Mouse (Mus musculus) natural killer cell, adult 2 months (primary cell): ENCODE data around the gene Arsb.

Source experiments
- DNase-seq, 2 experiments: peaks; one replicate each; pipeline ENCODE4 v3.0.0; 2022; ENCODE audit warnings: low spot score in 2 of 2

The Arsb gene

DNA sequence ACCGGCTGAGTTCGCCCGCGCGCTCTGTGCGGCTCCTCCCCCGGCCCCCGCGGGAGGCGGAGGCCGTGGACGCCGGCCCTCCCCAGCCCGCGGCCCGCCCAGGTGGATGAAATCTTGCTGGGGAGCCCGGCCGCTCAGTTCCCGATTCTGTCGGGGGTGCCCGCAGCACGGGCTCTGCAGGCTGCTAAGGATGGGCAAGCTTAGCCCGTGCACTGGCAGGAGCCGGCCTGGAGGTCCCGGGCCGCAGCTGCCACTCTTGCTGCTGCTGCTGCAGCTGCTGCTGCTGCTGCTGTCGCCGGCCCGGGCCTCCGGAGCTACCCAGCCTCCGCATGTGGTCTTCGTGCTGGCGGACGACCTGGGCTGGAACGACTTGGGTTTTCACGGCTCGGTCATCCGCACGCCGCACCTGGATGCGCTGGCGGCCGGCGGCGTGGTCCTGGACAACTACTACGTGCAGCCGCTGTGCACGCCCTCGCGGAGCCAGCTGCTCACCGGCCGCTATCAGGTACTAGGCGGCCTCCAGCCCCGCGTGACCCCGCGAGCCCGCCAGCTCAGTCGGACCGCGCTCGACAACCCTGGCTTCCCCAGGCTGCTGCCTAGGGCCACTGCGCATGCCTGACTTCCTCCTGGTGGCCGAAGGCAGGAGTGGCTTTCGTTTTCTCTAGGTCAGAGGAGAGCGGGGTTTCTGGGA lies at the start of gene Arsb:
Arsb (plus strand) TSS at position 43 of the 691 bp plus-strand sequence.
- DNase-seq, result peak; percentile 84

- no peak for DNase-seq
Measured at GRCm38 (mm10) chr13:93721916-93722315, 49.5 kb upstream of the Arsb start.

DNA sequence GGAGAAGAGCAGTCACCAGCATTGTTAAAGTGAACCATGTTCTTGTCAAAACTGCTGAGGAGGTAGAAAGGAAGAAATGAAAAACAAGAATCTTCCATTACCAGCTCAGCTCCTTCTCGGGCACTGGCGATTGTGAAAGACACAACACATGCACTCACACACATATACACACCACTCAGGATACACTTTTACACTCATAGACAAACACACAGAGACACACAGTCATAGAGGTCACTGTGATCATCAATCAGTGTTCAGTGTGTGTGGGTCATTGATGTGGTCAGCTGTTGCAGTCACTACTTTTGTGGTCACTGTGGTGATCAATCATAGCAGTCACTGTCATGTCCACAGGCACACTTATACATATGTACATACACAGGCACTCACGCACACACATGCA lies 48.0 kb upstream of the Arsb start:
- no peak for DNase-seq

- DNase-seq, result no peak
Measured at GRCm38 (mm10) chr13:93724206-93724605, 47.2 kb upstream of the Arsb start.

GRCm38 (mm10) chr13:93735131-93735636 lies 36.2 kb upstream of the Arsb start:
- no peak for DNase-seq

DNA sequence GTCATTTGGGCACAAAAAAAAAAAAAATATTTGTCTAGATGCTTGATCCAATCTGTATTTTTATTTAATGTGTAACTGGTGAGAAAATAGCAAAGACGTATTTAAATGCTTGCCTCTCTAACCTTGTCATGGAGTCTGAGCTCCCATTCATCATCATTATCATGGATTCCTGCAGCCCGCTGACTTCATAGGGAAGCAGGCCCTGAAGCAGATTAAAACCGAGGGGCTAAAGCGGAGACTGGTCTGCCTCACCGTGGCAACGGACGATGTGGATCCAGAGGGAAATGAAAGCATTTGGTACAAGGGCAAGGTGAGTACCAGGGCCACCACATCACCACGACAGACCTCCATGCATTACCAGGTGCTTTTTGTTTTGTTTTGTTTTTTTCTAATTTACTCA lies 27.3 kb upstream of the Arsb start:
- no peak for DNase-seq

DNA sequence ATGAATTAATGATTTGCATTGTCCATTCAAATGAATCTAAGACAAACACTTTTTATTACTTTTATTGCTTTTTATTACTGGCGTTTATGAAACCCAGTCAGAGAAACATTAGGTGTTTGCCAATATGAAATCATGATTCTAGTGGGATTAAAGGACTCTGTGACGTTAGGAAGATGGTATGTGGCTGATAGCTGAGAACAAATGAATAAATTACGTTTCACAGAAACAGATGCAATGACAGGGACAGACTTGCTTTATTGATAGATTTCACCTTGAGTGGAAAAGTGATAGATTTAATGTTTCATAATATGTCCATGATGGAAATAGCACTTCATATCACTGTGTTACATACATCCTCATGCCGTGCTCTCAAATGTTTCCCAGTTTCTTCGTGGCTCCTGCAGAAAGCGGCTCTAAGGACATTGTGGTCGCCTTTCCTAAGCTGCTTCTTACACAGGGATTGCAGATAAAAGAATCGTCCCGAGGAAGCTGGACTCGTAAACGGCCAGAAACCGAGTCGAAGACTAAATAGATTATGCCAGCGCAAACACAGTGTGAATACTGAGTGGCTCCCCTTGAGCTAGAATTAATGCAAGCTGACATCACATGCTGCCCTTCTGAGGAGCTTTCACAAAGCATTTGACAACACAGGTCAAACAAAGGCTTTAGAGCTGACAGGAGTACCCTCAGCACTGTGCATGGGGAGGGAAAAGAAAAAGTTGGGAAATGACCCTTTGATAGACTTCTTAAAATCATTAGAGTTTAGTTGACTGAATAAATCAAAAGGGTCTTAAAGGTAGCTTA lies 18.6 kb upstream of the Arsb start:
- no peak for DNase-seq

DNA sequence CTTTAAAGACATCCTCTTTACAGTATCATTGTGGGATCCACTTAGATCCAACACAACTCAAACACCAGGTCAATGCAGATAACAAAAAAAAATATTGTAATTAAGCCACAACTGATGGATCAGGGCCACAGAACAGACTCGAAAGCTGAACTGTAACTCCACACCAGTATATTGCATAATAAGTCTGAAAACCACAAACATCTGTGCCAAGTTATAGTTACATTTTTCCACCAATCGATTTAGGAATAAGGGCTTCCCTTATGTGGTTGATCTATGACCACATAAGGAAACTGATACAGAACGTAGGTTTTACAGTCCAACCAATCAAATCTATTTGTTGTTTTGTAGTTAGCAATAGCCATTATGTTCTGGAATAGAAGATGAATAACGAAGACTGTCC lies 16.3 kb upstream of the Arsb start:
- no peak for DNase-seq

DNA sequence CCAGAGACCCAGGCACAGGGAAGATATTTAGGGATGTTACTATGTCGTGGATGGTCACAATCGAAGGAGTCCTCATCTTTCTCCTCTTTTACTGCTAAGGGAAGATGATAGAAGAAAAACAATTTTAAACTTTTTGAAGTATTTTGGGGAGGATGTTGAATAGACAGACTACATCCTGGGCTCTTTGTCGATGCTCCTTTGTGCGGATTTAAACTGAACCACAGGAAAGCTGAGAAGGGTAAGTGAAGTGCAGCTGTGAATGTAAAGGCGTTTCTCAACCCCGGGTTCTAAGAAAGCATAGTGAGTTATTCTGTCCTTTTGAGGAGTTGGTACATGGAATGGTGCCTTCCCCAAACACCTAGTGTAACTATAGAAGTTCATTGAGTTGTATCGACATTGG lies 14.8 kb upstream of the Arsb start:
- no peak for DNase-seq

GRCm38 (mm10) chr13:93757514-93757913 lies 13.9 kb upstream of the Arsb start:
- DNase-seq, result no peak

DNA sequence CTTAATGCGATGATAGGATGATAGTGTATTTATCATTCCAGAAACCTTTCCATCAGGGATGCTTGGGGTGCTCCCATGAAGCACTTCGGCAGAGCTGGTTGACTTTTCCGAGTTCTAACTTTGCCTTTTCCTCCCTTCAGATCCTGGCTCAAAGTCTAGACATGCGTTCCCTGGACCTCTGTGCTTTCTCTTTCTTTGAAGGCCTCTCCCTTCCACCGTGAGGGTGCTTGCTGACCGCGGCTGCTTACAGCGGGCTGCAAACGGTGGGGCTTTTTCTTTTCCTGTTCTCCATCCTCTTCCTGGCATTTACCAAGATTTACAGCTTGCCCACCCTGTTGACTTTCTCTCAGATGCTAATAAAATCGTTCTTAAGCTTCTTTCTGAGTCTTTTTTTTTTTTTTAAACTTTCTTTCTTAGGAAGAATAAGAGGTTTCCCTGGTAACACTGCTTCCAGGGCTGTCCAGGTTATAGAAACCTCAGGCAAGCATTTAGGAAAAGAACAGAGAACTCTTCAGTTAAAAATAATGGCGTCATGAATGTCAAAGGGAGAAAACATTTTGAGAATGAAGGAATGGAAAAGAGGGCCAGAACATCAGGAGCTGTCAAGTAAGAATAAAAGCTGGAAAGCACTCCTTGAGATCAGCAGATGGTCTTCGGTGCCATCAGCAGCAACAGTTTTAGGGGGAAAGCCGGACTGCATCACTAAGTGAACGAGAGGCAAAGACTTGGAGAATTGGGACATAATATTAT lies 13.1 kb upstream of the Arsb start:
- DNase-seq, result no peak

- no peak for DNase-seq
Measured at GRCm38 (mm10) chr13:93761831-93762230, 9.6 kb upstream of the Arsb start.

DNA sequence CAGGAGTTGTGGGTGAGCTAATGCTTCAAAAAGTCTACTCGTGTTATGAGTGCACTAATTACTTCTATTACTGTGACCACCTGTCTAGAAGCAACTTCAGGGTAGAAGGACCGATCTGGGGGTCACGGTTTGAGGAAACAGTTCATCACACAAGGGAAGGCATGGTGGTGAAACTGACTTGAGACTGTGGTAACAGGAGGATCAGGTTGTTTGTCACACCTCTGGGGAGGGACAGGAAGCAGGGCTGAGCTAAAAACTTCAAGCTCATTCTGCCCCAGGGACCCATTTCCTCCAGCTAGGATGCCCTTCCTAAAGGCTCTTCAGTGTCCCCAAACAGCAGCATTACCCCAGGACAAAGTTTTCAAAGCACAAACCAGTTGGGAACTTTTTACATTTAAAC lies 8.6 kb upstream of the Arsb start:
- DNase-seq, result peak; percentile 43 to 63

DNA sequence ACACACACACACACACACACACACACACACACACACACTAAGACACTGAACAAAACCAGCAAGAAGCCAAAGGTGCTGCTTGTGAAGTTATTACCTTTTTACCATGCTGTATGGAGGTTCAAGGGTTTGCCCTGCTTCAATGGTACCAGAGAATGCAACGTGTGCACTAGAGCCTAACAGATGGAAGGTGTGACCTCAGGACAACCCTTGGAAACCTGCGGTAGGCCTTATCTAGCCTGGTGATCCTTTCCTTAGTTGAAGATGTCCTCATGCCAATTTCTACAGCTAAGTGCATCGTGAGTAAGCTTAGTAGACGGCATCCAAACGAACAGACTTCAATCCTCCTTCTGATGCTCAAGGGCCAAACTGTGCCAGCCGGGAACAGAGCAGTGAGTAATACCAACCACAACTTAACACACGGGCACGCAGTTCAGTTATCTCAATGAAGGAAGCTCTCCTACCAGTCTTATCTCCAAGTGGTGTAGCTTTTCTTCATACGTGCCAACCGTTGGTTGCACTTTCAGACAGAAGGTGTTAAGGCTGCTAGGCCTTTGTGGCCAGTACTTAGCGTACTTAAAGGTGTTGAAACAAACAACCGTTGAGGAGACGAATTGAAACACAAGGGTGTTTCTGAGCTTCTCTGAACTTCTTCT lies 7.0 kb upstream of the Arsb start:
- DNase-seq, result peak; percentile 65 to 82

GRCm38 (mm10) chr13:93771031-93771587 lies 321 bp upstream of the Arsb start:
- DNase-seq, result peak; percentile 64 to 84

DNA sequence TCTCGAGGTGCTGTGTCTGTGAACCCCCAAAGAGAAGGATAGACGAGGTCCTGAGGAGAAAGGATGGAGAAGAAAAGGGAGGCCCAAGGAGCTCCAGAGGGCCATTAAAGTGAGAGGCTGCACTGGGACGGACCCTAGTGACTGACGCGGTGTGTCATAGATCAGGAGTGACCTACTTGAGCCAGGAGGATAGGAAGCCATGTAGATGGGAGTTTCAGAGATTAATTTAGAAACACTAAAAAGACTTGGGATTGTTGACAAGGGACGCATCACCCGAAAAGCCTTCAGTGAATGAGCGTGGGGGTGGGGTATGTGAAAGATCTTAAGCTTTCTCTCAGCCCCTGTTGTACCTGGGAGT lies 828 bp downstream of the Arsb start:
- DNase-seq, result no peak

DNA sequence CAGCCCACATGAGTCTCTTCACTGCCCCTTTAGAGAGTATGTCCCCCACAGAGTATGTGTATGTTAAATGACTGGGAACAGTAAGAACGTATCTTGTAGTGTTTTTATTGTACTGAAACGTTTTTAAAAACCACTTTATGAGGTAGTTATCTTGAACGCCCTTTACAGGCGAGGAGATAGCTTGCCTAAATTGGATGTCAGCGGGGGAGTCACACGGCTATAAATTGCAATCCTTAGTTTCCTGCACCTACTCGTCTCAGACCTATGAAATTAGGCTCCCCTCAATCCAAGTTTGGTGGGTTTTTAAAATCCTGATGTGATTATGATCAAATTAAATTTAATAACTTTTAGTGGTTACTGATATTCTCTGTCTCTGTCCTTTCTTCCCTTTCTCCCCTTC lies 1.4 kb downstream of the Arsb start:
- DNase-seq, result no peak

- DNase-seq, result no peak
Measured at GRCm38 (mm10) chr13:93773704-93774315, 2.4 kb downstream of the Arsb start.

DNA sequence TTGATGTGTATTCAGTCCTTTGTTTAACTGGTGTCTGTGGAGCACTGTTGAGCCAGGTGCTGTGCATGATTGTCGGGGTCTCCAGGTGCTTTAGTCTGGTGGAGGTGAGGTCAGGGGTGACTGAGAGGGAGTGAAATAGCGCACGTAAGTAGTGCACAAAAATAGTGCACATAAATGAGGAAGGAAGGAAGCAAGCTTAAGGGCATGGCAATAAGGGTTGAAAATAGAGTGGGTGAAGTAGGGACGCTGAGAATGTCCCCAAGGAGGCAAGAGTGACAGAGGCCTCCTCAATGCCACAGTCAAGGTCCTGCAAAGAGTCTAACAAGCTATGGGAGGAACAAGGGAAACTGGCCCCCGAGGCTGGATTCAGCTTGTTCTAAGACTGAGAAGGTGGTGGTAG lies 11.4 kb downstream of the Arsb start:
- DNase-seq, result no peak

- DNase-seq, result peak; percentile 43 to 57
Measured at GRCm38 (mm10) chr13:93785329-93785728, 13.9 kb downstream of the Arsb start.

DNA sequence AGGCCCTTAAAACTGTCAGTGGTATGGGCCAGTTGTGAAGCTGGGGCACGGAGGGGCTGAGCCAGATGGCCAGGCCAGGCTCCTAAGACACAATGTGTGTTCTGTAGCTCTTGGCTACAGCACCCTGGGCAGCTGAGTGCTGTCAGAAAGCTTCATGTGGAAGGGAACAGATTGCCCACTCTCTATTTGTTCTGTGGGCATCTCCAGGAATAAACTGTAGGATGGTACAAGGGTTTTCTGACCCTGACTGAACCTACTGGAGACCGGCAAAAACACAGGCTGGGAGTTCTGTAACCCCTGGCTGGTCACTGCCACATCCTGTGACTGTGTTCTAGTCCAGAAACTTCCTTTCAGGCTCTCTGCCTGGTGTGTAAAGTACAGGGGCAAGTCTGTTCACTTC lies 14.6 kb downstream of the Arsb start:
- no peak for DNase-seq
